In genomic region chr9:83834748-83835313, GRCm38 (mm10) we compare ENCODE assay signal across 8 mouse cellular contexts. TPM values are rescaled to one million over a fixed set of nuclear protein-coding genes. Genes with fewer than 3 reads are reported as not detected.
DNase-seq lines count a peak whose midpoint lies in the region; ATAC-seq and TF ChIP-seq lines count a peak whose summit lies in the region.

No protein-coding gene starts in this region.

- WGBS in lung, embryonic 14.5 days = 1% methylated on average over 27 of the region's 27 CpGs
- WGBS in limb, embryonic 12.5 days = 2% methylated on average over 27 of the region's 27 CpGs

- H3K9ac ChIP-seq in lung, embryonic 14.5 days = peak overlapping the region; percentile 81
- peak overlapping the region; percentile 80 for H3K9ac ChIP-seq in limb, embryonic 12.5 days (replicated peaks)

- H3K4me3 ChIP-seq in lung, embryonic 14.5 days (ENCODE audit: low read depth, low read length) = peak overlapping the region; percentile 94
- H3K4me3 ChIP-seq in limb, embryonic 12.5 days (replicated peaks) = peak overlapping the region; percentile 89

- peaks cover 10% of the 10 kb centered on the region; the same call in 1 of the 2 replicates for H3K36me3 ChIP-seq in lung, embryonic 14.5 days (ENCODE audit: insufficient read depth)
- peaks cover 10% of the 10 kb centered on the region for H3K36me3 ChIP-seq in limb, embryonic 12.5 days
- H3K36me3 ChIP-seq in splenic B cell, adult 2 months (ENCODE audit: control insufficient read depth, insufficient read depth, low read length, poor library complexity, severe bottlenecking) = no peaks in the 10 kb centered on the region

- TF ChIP-seq CTCF in lung, embryonic 14.5 days (IDR thresholded peaks at IDR 0.05; ENCODE audit: low read depth) = no peak

- H3K9me3 ChIP-seq in lung, embryonic 14.5 days (ENCODE audit: low read depth, low read length) = no peaks in the 10 kb centered on the region
- H3K9me3 ChIP-seq in limb, embryonic 12.5 days = no peaks in the 10 kb centered on the region

- no peaks in the 10 kb centered on the region for H3K27me3 ChIP-seq in lung, embryonic 14.5 days (ENCODE audit: insufficient read depth, low read length)
- no peaks in the 10 kb centered on the region for H3K27me3 ChIP-seq in limb, embryonic 12.5 days
- no peaks in the 10 kb centered on the region for H3K27me3 ChIP-seq in splenic B cell, adult 2 months (ENCODE audit: control insufficient read depth, insufficient read depth, low read length, poor library complexity, severe bottlenecking)

- H3K27ac ChIP-seq in lung, embryonic 14.5 days (ENCODE audit: low read depth) = peak overlapping the region; percentile 54; the same call in 1 of the 2 replicates
- H3K27ac ChIP-seq in limb, embryonic 12.5 days = peak overlapping the region; percentile 66; the same call in 1 of the 2 replicates

- ATAC-seq in lung, embryonic 14.5 days (ENCODE audit: insufficient read depth) = peak; percentile 81
- peak; percentile 32 for ATAC-seq in erythroblast, adult 5-6 weeks (replicated peaks; ENCODE audit: low FRiP score, poor library complexity, severe bottlenecking)
- ATAC-seq in limb, embryonic 12.5 days (ENCODE audit: insufficient number of reproducible peaks, insufficient read depth, low FRiP score, low TSS enrichment, low read depth) = no peak
- ATAC-seq in frontal cortex, adult (ENCODE audit: low TSS enrichment) = no peak

- H3K4me1 ChIP-seq in lung, embryonic 14.5 days (ENCODE audit: insufficient read depth) = peaks cover 7% of the 10 kb centered on the region; the same call in 1 of the 2 replicates
- peaks cover 10% of the 10 kb centered on the region for H3K4me1 ChIP-seq in limb, embryonic 12.5 days (replicated peaks)

- DNase-seq in lung, embryonic 14.5 days = peak; percentile 33
- DNase-seq in lung, postnatal 25 days (ENCODE audit: low spot score) = no peak
- peak; percentile 4 for DNase-seq in splenic B cell, adult 2 months (ENCODE audit: low read depth, low spot score)
- no peak for DNase-seq in frontal cortex, postnatal 36 days (ENCODE audit: low spot score in 2 of 2)
- DNase-seq in layer of hippocampus, adult 11-12 months (ENCODE audit: low spot score) = no peak

- H3K4me2 ChIP-seq in lung, embryonic 14.5 days = peak overlapping the region; percentile 79
- H3K4me2 ChIP-seq in limb, embryonic 12.5 days = peak overlapping the region; percentile 78

RNA-seq across cellular contexts. Expression of gene Ttk, which starts 0.3 kb away (rescaled TPM):
- polyA plus RNA-seq in lung, embryonic 14.5 days (2014; fragmentation: Nextera tagmentation; extraction: Ambion mirVana) = 41.8 and 45.1 TPM in 2 replicates
- 7.9 and 15.0 TPM in 2 replicates for total RNA-seq in erythroblast, adult 5-6 weeks (2015; ENCODE audit: low replicate concordance)
- 8.2 and 15.1 TPM in 2 replicates for total RNA-seq in erythroblast, adult 5-6 weeks (2017; ENCODE audit: low replicate concordance)
- polyA plus RNA-seq in limb, embryonic 12.5 days (2016; fragmentation: Nextera tagmentation; extraction: Ambion mirVana) = 44.0 and 45.0 TPM in 2 replicates

RNA-seq across cellular contexts. Expression of gene Elovl4, which starts 28.8 kb away (rescaled TPM):
- polyA plus RNA-seq in lung, embryonic 14.5 days (2014; fragmentation: Nextera tagmentation; extraction: Ambion mirVana) = 5.4 and 5.5 TPM in 2 replicates
- not detected in 2 replicates for total RNA-seq in erythroblast, adult 5-6 weeks (2015; ENCODE audit: low replicate concordance)
- not detected in 2 replicates for total RNA-seq in erythroblast, adult 5-6 weeks (2017; ENCODE audit: low replicate concordance)
- 20.1 and 21.0 TPM in 2 replicates for polyA plus RNA-seq in limb, embryonic 12.5 days (2016; fragmentation: Nextera tagmentation; extraction: Ambion mirVana)

Comparison
In these comparisons a context has a peak if more than half of its experiments do, and no peak if none do; other contexts are left out.
1. DNase-seq: peak in lung, embryonic 14.5 days (single experiment) and splenic B cell, adult 2 months (single experiment); none in lung, postnatal 25 days (single experiment), frontal cortex, postnatal 36 days (0 of 2) and layer of hippocampus, adult 11-12 months (single experiment).
2. ATAC-seq: peak in lung, embryonic 14.5 days (single experiment) and erythroblast, adult 5-6 weeks (single experiment); none in limb, embryonic 12.5 days (single experiment) and frontal cortex, adult (single experiment).